Mouse (Mus musculus) kidney, postnatal 0 days (tissue): ENCODE results near the gene Nup98. TPM values are rescaled to one million over a fixed set of nuclear protein-coding genes. Genes with fewer than 3 reads are reported as not detected.

Experiments
- ATAC-seq: fragments of 200-750 bp; cut with Nextera tagmentation; replicated peaks from 2 replicates; pipeline ENCODE4 v1.8.0; 2017; ENCODE audit warnings: low read depth, moderate number of reproducible peaks, moderate TSS enrichment, moderate library complexity; ENCODE audit not compliant: low FRiP score
- DNase-seq: peaks from one replicate; pipeline ENCODE4 v3.0.0-alpha.2; 2016; ENCODE audit warnings: low spot score
- H3K27ac ChIP-seq: fragments of 300-500 bp; sonication (generic); 2 replicates; pipeline ENCODE4 v1.5.1; 2014; ENCODE audit warnings: mild to moderate bottlenecking
- H3K27me3 ChIP-seq: fragments of 300-500 bp; sonication (generic); 2 replicates; pipeline ENCODE4 v1.6.1; 2014; ENCODE audit warnings: low read length, mixed read lengths; ENCODE audit not compliant: insufficient read depth
- H3K36me3 ChIP-seq: fragments of 300-500 bp; sonication (generic); 2 replicates; pipeline ENCODE4 v1.6.1; 2014; ENCODE audit warnings: low read length, mixed read lengths; ENCODE audit not compliant: insufficient read depth
- H3K4me1 ChIP-seq: fragments of 300-500 bp; sonication (generic); replicated peaks from 2 replicates; pipeline ENCODE4 v1.6.1; 2014; ENCODE audit warnings: antibody characterized with exemption, low read length, mixed read lengths; ENCODE audit not compliant: insufficient read depth
- H3K4me2 ChIP-seq: fragments of 300-500 bp; sonication (generic); 2 replicates; pipeline ENCODE4 v1.6.1; 2014; ENCODE audit warnings: mild to moderate bottlenecking, low read length, moderate library complexity, mixed read lengths
- H3K4me3 ChIP-seq: fragments of 300-500 bp; sonication (generic); replicated peaks from 2 replicates; pipeline ENCODE4 v1.5.1; 2014; ENCODE audit warnings: low read depth, low read length
- H3K9ac ChIP-seq: fragments of 300-500 bp; sonication (generic); 2 replicates; pipeline ENCODE4 v1.6.1; 2014; ENCODE audit warnings: low read depth, low read length
- H3K9me3 ChIP-seq: fragments of 300-500 bp; sonication (generic); replicated peaks from 2 replicates; pipeline ENCODE4 v1.6.1; 2016; ENCODE audit warnings: low read length, inconsistent platforms, mixed read lengths
- CTCF ChIP-seq: IDR thresholded peaks from 2 replicates; pipeline ENCODE4 v1.5.1; 2016; ENCODE audit warnings: antibody characterized with exemption, low read depth, mild to moderate bottlenecking, moderate library complexity
- WGBS: fragments of 180-500 bp; shearing (Covaris S2); extraction: QIAGEN DNeasy Blood & Tissue Kit; methylation state at CpG from one replicate; pipeline ENCODE4 v1.1.7; 2014; 5-methylcytosine and 5-hydroxymethylcytosine counted together
- polyA plus RNA-seq: library from polyadenylated mRNA; unstranded; fragments of >200 nt; fragmentation: Nextera tagmentation; extraction: Ambion mirVana; gene quantifications from 2 replicates; pipeline ENCODE4 v1.2.1, GENCODE M21; 2015

Gene Nup98
- polyA plus RNA-seq, 1 experiment from 2014 or later: 19.1 TPM

DNA sequence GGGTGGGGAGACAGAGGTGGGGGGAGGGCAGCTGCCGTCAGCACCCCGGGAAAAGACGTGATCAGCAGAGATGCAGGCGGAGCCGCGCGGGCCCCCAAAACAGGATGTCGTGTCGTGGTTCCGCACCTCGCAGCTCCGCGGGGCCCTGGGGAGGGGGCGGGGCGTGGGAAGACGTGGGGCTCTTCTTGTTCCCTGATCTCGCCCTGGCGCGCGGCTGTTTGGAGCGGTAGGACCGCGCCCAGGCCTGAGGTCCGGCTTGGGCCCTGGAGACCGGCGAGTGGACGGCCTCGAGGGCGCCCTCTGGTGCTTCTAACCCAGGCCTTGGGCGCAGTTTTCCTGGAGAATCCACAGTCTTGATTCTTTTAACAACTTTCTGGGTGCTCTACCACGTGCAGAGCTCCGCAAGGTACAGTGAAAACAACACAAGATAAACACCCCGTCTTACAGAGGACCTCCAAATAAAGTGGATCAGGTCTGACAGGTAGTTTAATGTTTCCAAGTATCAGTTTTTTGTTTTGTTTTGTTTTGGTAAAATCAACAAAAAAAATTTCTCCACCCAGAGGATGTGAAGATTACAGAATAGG is 40.7 kb upstream of the Nup98 start:
- Histone ChIP-seq H3K27me3 (no peaks in the 10 kb centered on the region), H3K9me3 (no peaks in the 10 kb centered on the region), H3K4me2 (peak overlapping the region; percentile 77), H3K36me3 (no peaks in the 10 kb centered on the region), H3K4me1 (peaks cover 41% of the 10 kb centered on the region), H3K9ac (peak overlapping the region; percentile 91), H3K27ac (peak overlapping the region; percentile 99), H3K4me3 (peak overlapping the region; percentile 93)
- peak; percentile 95 for DNase-seq
- peak; percentile 82 for ATAC-seq
- WGBS: under 1% methylated on average over 33 of the region's 33 CpGs
- TF ChIP-seq CTCF: peak; percentile 83

DNA sequence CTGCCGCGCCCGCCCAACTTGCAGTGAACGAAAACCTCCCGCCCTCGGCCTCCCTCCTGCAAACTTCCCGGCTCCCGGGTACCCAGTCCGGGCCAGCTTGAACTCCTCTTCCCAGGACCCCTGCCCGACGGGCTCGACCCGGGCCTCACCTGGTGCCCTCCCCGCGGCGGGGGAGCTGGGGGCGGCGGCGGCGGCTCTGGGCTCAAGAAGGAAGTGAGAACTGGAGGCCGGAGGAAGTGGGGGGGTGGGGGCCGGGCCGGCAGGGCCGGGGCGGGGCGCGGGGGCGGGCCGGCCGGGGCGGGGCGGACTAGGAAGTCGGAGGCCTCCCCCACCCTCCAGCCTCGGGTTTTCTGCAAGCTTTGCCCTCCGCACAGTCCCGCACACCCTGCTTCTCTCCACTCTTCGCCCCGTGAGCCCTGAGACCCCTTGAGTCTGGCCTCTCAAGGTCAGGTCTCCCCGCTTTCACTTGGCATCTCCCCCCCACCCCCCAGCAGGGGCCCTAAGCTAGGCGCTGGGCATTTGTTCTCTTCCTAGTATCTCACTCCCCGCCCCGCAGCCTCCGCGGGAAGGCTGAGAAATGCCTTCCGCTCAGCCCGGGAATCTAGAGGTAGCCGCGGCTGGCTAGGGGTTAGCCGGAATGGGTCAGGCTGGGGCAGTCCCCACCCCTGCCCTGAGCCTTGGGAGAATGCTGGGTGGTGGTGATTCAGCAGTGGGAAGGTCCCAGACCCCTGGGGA is 40.1 kb upstream of the Nup98 start:
- no peak for TF ChIP-seq CTCF
- peak; percentile 78 for ATAC-seq
- Histone ChIP-seq H3K27ac (peak overlapping the region; percentile 99), H3K36me3 (no peaks in the 10 kb centered on the region), H3K4me2 (peak overlapping the region; percentile 77), H3K9ac (peak overlapping the region; percentile 91), H3K4me3 (peak overlapping the region; percentile 93), H3K4me1 (peaks cover 44% of the 10 kb centered on the region), H3K27me3 (no peaks in the 10 kb centered on the region), H3K9me3 (no peaks in the 10 kb centered on the region)
- WGBS: 2% methylated on average over 35 of the region's 49 CpGs
- DNase-seq: peak; percentile 88

DNA sequence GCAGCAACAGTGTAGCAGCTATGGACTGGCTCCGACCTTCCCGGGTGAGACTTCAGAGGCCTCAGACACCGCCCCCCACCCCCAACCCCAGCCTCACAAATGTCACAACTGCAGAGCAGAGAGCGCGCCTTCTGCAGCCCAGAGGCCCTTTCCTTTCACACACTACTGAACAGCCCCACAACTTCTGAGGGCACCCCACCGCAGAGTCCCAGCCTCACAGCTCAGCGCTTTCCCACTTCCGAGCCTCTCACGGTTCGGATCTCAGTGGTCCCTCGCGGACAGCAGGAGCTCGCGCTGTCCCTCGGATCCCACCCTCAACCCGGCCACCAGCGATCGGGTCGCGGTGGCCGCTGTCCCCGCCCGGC is 39.5 kb upstream of the Nup98 start:
- Histone ChIP-seq H3K27ac (peak overlapping the region; percentile 99), H3K9me3 (no peaks in the 10 kb centered on the region), H3K9ac (peak overlapping the region; percentile 91), H3K27me3 (no peaks in the 10 kb centered on the region), H3K36me3 (no peaks in the 10 kb centered on the region), H3K4me3 (peak overlapping the region; percentile 93), H3K4me1 (peaks cover 44% of the 10 kb centered on the region), H3K4me2 (peak overlapping the region; percentile 77)
- peak; percentile 64 for DNase-seq
- ATAC-seq: peak; percentile 35
- TF ChIP-seq CTCF: no peak
- WGBS: under 1% methylated on average over 22 of the region's 23 CpGs

DNA sequence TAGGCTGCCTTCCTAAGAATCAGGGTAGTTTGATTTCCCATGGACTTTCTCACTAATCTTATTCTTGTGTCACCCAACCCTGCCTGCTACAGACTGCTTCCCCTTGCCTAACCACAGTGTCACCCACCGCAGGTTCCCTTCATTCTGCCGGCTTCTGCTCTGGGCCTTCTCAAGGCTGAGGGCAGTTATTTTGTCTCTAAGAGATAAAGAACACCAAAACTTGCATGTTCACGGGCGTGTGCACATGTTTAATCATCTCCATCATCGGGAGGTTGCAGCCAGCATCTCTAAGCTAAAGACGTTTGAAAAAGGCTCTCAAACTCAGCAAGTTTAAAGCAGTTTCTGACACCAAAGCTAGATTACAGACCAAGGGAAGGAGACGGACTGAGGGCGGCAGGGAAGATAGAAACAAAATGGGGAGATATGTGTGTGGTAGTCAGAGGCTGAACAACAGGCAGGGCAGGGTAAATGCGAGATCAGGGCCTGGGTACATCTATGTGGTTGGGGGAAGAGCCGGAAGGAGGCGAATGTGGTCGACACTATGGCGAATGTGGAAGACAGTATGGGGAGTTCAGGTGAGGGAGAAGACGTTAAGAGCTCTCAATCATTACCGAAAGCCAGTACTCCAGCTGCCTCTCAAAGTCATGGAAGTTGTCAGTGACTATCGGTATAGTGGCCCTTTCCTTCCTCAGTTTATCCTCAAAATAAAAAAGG is 38.9 kb upstream of the Nup98 start:
- peak; percentile 7 for DNase-seq
- Histone ChIP-seq H3K4me1 (peaks cover 44% of the 10 kb centered on the region), H3K36me3 (no peaks in the 10 kb centered on the region), H3K27me3 (no peaks in the 10 kb centered on the region), H3K4me3 (peak overlapping the region; percentile 93), H3K27ac (peak overlapping the region; percentile 99; the same call in 1 of the 2 replicates), H3K9ac (peak overlapping the region; percentile 91), H3K4me2 (peak overlapping the region; percentile 77), H3K9me3 (no peaks in the 10 kb centered on the region)
- no peak for ATAC-seq
- WGBS: 14% methylated on average over 16 of the region's 16 CpGs
- no peak for TF ChIP-seq CTCF

DNA sequence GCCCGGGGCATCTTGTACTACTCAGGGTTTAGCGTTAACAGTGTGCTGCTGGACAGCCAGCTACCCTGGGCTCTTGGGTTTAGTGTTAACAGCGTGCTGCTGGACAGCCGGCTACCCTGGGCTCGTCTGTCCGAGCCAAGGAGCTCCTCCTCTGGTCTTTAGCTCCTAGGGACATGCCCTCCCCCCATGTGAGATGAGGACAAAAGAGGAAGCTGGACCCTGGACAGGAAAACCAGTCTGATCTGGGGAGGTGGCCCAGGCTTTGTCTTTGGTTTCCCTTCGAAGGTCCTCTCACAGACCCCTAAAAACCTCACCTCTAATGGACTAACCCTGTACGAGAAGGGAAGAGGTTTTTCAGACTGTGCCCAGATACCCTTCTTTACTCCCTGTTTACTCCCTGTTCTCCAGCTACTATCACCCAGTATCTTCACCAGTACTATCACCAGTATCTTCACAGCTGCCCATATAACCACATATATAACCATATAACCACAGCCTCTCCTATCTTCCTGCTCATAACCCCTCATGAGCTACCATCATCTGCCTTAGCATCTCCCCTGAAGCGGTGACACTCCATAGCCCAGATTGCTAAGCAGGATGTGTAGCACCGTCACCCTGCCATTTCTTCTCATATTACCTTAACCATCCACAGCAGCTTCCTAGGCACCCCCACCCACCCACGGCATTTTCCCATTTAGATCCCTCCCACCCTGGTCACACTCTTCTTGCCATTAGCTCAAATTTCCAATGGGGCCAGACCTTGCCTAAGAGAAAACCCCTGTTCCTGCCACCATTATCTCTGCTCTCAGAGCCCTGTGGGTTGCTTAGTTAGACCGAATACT is 37.2 kb upstream of the Nup98 start:
- peak overlapping the region; percentile 77 for H3K4me2 ChIP-seq
- no peak overlapping the region for H3K9ac ChIP-seq
- ATAC-seq: no peak
- H3K4me3 ChIP-seq: no peak overlapping the region
- H3K27me3 ChIP-seq: no peaks in the 10 kb centered on the region
- no peak overlapping the region for H3K27ac ChIP-seq
- H3K4me1 ChIP-seq: peaks cover 44% of the 10 kb centered on the region
- whole genome bisulfite sequencing: 50% methylated on average over 12 of the region's 12 CpGs
- no peaks in the 10 kb centered on the region for H3K9me3 ChIP-seq
- TF ChIP-seq CTCF: no peak
- H3K36me3 ChIP-seq: no peaks in the 10 kb centered on the region
- peak; percentile 18 for DNase-seq
